Mouse (Mus musculus) mouse embryonic stem cell (cell line): ENCODE data around the gene Dag1.
"Not testable (repeated sequence)": the region's sequence is repeated elsewhere in the genome, so short reads cannot be mapped to it uniquely, and the experiment has no call there.

Experiments used
- in situ Hi-C, 2 experiments: fragments of 300-500 bp; cut with MboI; formaldehyde crosslinking; loops; 1 replicate in 1 of 2; 3 replicates in 1 of 2; pipeline ENCODE4 v1.14.3; 2019 to 2020; ENCODE audit warnings: low sequenced_read_pairs in 2 of 2, low pct_unique_long_range_greater_than_20kb in 1 of 2, mixed read lengths in 1 of 2; ENCODE audit not compliant: unreplicated experiment in 1 of 2

The Dag1 gene

DNA sequence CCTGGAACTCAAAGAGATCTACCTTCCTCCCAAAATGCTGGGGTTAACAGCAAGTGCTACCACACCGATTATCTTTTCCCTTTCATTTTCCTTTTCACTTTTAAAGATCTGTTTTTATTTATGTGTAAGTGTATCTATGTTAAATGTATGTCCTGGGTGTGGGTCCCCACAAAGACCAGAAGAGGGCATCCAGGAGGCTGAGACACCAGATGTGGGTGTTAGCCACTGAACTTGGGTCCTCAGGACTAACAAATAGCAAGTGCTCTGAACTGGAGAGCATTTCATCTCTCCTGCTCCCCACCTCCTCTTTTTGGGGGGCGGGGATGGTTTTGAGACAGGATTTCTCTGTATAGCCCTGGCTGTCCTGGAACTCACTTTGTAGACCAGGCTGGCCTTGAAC is 61.6 kb downstream of the Dag1 start:
- in situ Hi-C loops: loop anchor here (5.0 kb wide), 3 partner anchors 60 to 105 kb away; no protein-coding TSS in a partner anchor

DNA sequence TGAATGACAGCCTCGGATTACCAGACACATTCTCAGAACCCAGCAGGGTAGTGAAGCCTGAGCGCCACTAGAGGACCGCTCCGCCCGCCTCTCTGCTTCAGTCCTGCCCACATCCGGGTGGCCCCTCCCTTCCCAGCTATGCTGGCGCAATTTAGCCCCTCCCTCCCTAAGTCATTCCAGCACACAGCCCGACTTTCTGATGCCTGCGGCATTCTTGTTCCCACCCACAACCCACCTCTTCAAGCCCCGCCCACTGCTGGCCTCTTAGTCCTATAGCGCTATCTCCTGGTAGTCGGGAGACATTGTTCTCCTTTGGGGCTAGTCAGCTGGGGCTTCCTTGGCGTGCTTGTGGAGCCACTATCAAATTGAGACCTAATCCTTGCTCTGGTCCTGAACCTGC is 62.6 kb downstream of the Dag1 start:
- in situ Hi-C loops: loop anchor here (5.0 kb wide), 3 partner anchors 59 to 104 kb away; no protein-coding TSS in a partner anchor

DNA sequence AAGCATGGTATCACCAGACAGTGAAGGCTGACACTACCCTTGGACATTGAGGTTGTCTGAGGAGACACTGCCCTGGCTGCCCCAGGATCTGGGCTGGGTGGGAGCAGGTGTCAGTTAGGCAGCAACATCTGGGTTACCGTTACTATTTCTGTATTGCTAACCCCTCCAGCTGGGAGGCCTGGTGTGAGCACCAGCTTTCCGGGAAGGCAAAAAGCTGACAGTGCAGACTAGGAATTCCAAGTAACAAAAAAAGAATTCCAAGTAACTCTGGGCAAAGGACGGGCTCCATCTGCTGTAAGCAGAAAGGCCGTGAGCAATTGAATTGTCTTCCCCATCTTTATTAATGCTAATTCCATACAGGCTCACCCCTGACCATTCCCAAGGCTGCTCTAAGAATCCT is 65.1 kb downstream of the Dag1 start:
- in situ Hi-C loops: no loop called here

DNA sequence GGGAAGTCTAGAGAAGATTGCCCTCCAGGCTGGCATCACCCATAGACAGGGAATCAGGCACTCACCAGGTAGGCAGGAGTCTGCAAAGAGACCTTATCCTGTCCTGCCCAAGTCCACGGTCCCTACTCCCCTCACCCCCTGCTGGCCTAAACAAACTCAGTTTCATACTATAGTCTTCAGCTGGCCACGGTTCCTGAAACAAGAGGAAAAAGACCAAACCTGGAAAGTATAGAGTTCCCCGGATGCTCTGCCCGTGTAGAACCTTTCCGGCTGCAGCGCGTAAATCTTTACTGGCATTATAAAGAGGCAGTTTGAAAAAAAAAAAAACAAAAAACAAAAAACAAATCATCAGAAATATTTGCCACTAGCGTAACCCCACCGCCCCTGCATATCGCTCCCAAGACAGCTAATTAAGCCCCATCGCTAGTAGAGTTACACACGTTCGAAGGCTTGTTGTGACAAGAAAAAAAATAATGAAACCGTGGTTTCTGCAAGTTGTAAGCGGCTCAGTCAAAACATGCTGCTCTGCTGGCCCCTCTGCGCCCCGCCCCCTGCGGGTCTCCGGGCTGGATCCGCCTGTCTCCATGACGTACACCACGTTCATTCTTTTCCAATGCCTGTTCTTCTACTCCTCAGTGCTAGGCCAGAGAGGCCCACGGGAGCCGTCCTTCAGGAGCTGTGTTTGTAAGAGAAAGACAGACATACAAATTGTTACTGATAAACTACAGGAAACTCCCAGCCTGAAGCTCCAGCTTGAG is 66.7 kb downstream of the Dag1 start:
- in situ Hi-C loops: no loop called here

DNA sequence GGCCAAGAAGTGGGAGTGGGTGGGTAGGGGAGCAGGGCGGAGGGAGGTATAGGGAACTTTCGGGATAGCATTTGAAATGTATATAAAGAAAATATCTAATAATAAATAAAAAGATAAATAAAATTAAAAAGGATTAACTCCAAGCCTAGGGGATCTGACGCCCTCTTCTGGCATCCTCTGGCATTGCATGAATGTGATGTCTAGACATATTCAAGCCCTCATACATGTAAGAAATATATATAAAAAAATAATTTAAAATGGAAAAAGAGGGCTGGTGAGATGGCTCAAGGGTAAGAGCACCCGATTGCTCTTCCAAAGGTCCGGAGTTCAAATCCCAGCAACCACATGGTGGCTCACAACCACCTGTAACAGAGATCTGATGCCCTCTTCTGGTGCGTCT is 67.5 kb downstream of the Dag1 start:
- in situ Hi-C loops: not testable (repeated sequence)

DNA sequence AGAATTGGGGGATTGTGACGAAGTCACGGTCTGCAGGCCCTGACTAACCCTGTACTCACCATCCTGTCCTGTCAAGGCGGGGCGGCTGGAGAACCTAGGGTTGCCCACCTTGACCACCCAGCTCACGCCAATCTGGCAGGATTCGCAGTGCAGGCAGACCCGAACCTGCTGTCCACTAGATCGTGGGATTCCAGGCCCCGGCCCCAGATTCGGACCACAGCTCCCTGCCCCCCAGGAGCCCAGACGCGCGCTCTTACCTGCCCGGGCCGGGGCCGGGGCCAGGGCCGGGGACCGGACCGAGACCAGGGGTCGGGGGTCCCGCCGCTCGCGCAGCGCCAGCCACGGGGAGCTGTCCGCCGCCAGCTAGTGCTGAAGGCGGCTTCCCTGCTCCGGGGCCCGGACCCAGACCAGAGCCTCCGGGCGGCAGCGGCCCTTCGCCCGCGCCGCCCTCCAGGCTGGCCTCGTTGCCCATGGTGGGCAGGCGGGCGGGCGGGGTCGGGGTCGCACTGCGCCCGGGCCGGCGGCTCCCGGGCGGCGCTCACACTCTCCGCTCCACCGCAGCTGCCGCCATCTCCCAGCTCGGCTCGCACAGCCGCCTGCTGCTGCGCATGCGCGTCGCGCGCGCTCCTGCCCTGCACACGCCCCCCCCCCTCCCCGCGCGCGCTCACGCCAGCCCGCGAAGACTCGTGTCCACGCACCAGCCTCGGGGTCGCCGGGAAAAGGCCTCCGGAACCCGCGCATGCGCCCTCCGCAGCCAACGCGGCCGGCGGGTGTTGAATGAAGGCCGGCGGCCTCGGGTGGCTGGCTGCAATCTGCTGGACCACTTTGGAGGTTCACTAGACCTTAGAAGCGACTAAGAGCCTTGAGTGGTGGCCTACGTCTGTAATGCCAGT is 73.7 kb downstream of the Dag1 start, which contains the start of gene Bsn:
Gene Bsn, minus strand, starts transcription at position 598 of the 893 bp plus-strand sequence.
- in situ Hi-C loops: loop anchor here in 1 of 2 experiments (5.0 kb wide), 1 partner anchor 53 kb away; no protein-coding TSS in a partner anchor

DNA sequence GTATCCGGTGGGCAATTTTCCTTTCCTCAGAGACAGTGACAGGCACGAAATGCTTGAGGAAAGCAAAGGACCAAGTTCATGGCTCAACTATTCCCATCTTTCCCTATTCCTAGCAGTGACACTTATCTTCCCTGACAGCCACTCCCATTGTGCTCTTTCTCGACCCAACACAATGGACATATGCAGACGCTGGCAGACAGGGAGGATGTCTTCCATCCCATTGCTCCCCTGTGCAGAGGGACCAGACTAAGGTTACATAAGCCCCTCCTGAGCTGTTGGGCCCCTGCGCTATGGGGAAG is 74.3 kb downstream of the Dag1 start:
- in situ Hi-C loops: no loop called here

DNA sequence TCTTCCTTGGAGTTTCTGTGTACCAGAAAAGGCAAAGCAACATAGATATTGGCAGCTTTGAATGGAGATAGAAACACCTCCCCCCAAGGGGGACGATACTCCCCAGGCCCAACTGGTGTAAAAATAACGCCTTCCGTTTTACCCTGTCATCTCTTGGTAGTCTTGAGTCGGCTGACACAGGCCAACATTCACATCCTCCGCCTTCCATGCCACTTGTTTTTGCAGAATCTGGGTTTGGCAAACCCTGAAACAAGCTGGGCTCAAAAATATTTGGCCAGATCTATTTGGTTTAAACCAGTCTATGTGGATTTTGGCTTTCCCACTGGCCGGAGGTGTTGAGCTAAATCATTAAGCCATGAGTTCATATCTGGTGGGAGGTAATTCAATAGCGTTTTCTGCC is 74.7 kb downstream of the Dag1 start:
- in situ Hi-C loops: no loop called here

DNA sequence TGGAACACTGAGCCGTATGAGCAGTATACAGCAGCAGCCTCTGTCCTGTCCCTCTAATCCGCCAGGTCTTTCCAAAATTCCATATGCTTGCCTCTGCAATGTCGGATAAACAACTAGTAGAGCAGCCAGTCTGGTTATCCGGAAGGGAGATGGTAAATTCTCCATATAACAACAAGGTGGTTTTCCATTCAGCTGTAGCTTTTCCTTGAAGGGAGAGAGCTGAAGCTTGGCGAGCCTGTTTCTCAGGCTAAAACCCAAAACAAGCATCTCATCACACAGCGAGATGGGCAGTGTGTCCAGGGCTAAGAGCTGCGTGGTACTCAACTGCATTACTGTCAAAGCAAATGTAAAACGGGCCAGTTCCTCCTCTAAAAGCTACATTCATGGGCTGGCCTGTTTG is 75.2 kb downstream of the Dag1 start:
- in situ Hi-C loops: no loop called here

DNA sequence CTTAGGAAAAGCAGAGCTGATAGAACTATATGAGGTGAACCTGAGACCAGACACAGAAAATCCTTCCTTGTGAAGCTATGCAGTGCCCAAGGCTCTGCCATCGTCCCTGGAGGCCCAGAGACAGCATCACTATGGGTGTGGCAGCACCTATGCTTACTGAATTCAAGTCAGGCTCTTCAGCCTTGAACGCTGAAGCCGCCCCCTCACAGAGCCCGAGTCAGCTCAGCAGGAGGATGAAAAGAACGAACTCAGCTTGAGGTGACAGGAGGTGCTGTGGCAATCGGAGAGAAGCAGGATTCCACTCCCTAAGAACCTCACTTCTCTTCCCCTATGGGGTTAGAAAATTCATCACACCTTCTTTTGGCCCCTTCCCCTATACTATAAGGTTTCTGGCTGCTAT is 76.1 kb downstream of the Dag1 start:
- in situ Hi-C loops: no loop called here

DNA sequence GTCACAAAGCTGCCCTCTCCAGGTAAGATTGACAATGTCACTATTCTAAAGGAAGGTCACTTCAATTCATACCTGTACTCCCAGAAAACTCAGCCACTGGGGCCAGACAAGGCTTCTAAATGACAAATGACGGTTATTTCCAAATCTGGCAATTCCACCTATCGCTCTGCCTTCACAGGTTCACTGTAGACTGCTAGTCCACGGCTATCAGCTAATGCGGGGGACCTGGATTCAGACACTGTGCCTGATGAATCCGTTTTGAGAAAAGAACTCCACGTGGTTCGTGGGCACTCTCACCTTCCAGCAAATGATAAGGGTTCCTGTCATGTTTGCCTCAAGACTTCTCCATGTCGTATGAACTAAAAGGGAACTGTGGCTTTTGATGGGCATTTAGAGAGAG is 78.0 kb downstream of the Dag1 start:
- in situ Hi-C loops: no loop called here

DNA sequence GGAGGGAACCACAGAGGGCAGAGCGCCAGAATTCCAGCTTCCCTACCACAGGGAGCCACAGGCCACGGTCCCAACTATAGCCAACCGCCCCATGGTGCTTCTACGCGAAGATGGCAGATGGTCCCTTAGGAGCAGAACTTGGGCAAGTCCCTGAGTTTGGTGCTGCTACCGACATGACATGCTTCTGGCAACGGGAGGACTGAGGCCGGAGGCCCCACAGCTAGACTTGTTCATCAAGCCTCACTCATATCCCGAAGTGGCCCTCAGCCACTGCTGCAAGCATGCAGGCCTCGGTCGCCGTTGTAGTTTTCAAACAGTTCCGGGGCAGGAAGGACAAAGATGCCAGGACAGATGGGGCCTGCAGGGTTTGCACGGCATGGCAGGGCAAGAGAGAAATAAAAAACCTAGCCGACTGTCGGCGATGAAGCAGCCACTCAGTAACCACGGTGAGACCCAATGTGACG is 80.2 kb downstream of the Dag1 start:
- in situ Hi-C loops: no loop called here

DNA sequence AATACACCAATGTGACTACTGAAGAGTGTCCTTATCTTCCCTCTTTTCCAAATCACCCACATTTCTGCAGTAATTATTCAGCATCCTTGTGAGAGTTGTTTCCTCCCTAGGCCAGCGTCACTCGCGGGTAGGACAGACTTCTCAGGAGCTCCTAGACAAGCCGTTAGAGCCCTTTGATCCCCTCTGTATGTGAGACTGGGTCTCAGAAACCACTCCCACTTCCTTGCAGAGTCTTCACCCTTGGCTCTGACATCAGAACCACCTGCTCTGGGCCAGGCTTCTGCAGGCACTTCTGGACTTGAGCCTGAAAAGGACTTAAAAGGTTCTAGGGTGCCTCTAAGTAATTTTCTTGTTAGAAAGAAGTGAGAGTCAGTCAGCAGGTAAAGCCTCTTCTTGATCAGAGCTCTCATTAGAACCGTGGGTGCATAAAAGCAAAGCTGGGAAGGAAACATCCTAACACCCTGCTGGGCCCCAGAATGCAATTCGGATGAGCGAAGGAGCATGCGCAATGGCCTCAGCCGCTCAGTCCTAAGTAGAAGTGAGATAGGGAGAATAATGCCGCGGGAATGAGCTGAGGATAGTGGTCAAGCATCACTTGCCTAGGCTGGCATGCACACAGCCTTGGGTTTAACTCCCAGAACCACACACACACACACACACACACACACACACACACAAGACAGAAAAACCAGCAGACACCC is 80.8 kb downstream of the Dag1 start:
- in situ Hi-C loops: no loop called here

DNA sequence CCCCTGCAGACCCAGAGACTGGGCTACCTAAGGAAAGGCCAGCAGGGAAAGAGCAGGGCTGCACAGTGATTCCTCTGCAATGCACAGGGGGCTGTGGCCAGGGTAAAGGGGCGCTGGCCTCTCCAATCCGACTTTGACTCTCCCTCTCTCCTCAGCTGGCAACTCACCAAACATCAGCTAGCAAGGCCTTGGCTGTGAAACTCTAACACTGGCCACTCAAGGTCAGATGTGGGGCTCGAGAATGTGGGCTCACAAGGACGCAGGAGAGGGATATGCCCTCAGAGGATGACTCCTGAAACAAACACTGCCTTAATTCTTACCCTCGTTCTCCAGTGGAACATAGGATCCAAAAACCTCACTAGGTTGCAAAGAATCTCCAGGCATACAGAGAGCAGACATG is 85.4 kb downstream of the Dag1 start:
- in situ Hi-C loops: no loop called here

DNA sequence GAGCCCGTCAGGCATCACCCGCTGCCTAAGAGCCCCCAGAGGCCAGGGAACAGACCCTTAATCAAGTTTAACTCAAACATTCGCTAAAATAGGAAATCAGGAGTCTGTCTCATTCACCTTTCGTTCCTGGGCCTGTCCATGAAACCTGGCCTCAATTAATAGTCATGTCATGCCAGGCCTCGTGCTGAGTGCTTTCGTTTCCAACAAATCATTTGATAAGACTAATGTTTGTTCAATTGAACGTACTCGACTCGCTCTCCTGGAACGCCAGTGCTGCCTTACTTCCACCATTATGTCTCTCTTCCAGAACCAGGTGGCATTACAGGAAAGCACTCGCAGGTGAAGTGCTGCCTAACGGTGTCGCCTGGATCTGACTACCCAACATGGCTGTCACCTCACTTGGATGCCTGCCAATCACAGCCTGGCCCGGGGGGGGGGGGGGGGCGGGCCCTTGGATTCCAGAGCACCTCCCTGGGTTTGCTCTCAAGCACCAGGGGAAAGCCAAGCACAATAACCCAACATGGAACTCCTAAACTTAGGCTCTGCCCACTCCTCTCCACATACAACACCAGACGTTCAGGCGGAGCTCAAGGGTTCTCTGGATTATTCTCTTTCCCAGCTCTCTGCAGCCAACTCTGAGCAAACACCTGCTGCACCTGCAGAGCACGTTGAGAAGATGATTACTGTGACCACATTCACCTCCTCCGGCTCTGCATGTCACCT is 88.5 kb downstream of the Dag1 start:
- in situ Hi-C loops: no loop called here

DNA sequence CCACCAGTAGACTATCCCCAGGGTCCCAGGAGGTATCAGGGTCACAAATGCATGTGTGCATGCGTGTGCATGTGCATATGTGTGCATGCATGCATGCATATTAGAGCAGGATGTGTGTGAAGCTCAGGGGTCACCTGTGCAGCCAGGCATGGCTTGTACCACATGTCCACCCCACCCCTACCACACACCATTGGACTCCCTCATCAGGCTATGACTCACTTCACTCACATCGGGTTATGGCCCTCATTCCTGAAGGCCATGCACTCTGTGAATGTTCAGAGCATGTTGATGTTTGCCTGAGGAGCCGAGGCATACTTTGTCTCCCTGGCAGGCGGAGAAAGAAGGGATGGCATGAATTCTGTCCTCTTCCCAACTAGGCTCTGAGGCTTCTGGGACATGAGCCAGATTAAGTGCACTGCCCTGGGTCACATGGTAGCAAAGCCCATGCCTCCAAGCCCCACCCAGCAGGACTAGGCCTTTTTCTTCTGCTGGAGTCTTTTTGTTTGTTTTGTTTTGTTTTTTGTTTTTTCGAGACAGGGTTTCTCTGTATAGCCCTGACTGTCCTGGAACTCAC is 90.9 kb downstream of the Dag1 start:
- in situ Hi-C loops: no loop called here

DNA sequence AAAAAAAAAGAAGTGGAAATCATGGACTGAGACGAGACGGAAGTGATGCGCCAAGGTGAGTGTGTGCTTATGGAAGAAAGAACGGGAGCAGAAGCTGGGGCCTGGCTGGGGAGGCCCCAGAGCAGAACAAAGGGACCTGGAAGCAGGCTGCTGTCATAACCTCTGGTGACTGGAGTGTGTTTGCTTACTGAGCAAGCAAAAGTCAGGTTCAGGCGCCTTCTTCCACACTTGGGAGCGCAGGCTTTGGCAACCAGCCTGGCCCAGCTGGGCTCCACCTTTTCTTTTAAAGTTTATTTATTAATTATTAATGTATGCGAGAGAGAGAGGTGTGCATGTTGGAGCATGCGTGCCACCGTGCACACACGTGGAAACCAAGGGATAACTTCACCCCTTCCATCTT is 94.0 kb downstream of the Dag1 start:
- in situ Hi-C loops: no loop called here

DNA sequence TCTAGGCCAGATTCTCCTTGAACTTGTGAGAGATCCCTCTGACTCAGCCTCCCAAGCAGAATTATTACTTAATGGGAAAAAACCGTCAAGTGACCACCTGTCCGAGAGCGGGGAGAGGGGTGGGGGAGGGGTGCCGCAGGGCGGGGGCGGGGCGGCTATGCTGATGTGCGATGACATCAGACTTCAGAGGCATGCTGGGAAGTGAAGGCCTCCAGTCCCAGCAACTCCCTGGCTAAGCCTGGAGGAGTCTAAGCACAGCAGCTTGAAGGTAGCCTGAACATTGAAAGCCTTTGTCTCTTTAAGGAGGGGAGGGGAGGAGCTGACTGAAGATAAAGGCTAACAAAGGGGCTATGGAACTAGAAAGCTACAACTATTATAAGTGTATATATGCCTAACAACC is 98.6 kb downstream of the Dag1 start:
- in situ Hi-C loops: no loop called here
